ENCODE assay signal across 10 mouse cellular contexts in genomic region chr1:193433493-193434021, GRCm38 (mm10).
A peak's percentile ranks its signal among the peaks of the same experiment; 100 is the strongest.
DNase-seq lines count a peak whose midpoint lies in the region; ATAC-seq lines count a peak whose summit lies in the region.
"Had no signal": no experiment of that assay in that cellular context is flagged by ENCODE, and none has a peak within 500 bp of the region (broad histone marks: within the 10 kb centered on the region; RNA-seq: fewer than 3 reads in every experiment).

No protein-coding gene starts in this region.

- no peak overlapping the region for H3K9ac ChIP-seq in forebrain, embryonic 11.5 days (ENCODE audit: low read length)

- peak; percentile 50; the same call in 1 of the 2 replicates for ATAC-seq in forebrain, embryonic 11.5 days (replicated peaks; ENCODE audit: low FRiP score)
- ATAC-seq: activated CD4-positive, CD25-positive, alpha-beta regulatory T cell, adult 4 months; lung, postnatal 0 days had no signal

- no peaks in the 10 kb centered on the region for H3K36me3 ChIP-seq in forebrain, embryonic 11.5 days (ENCODE audit: control insufficient read depth, insufficient read depth, low read length)

- no peak overlapping the region for H3K4me2 ChIP-seq in forebrain, embryonic 11.5 days (ENCODE audit: low read depth, low read length, severe bottlenecking)

- 11% methylated on average over 7 of the region's 7 CpGs for WGBS in forebrain, embryonic 11.5 days

- intact Hi-C loops in left cerebral cortex, postnatal 14 days (cut with DNase I), result no loop called here

- H3K27me3 ChIP-seq in forebrain, embryonic 11.5 days (ENCODE audit: control insufficient read depth, insufficient read depth, low read length), result peaks cover 6% of the 10 kb centered on the region

- peak; percentile 23 to 28 for DNase-seq in left cerebral cortex, postnatal 14 days (ENCODE audit: low spot score in 2 of 2)
- no peak for DNase-seq in left cerebral cortex, adult 11 months (ENCODE audit: low spot score)
- no peak for DNase-seq in forebrain, embryonic 11.5 days (ENCODE audit: low spot score)
- DNase-seq in layer of hippocampus, postnatal 10 days (ENCODE audit: low spot score in 2 of 2), result peak; percentile 29 to 40
- DNase-seq in retina, adult 2 months (ENCODE audit: low read depth, low spot score), result peak; percentile 37
- DNase-seq in embryo, embryonic 9.5 days (ENCODE audit: extremely low spot score), result no peak
- no peak for DNase-seq in adrenal gland, postnatal 25 days
- no peak for DNase-seq in adrenal gland, postnatal 4 days (ENCODE audit: low spot score in 2 of 2)

- peak overlapping the region; percentile 42 for H3K27ac ChIP-seq in forebrain, embryonic 11.5 days (ENCODE audit: low read depth, low read length)

- H3K4me3 ChIP-seq in forebrain, embryonic 11.5 days (ENCODE audit: low read depth, low read length), result no peak overlapping the region

- H3K4me1 ChIP-seq in forebrain, embryonic 11.5 days (replicated peaks; ENCODE audit: control insufficient read depth, insufficient read depth, low read length), result peaks cover 7% of the 10 kb centered on the region

- no peaks in the 10 kb centered on the region for H3K9me3 ChIP-seq in forebrain, embryonic 11.5 days (ENCODE audit: control insufficient read depth, low read length)

Comparison
In these comparisons a context has a peak if more than half of its experiments do, and no peak if none do; other contexts are left out.
1. DNase-seq: peak in left cerebral cortex, postnatal 14 days (2 of 2), layer of hippocampus, postnatal 10 days (2 of 2) and retina, adult 2 months (single experiment); none in left cerebral cortex, adult 11 months (single experiment), forebrain, embryonic 11.5 days (single experiment), embryo, embryonic 9.5 days (single experiment), adrenal gland, postnatal 25 days (single experiment) and adrenal gland, postnatal 4 days (0 of 2).